Mouse (Mus musculus) embryonic facial prominence, embryonic 12.5 days (tissue): ENCODE data around the gene Ebf1. TPM values are rescaled to one million over a fixed set of nuclear protein-coding genes. Genes with fewer than 3 reads are reported as not detected.

Experiments
- ATAC-seq: fragments of 200-750 bp; cut with Nextera tagmentation; 2 replicates; pipeline ENCODE4 v1.8.0; 2017; ENCODE audit not compliant: insufficient number of reproducible peaks, insufficient read depth, low FRiP score, low TSS enrichment
- H3K27ac ChIP-seq: fragments of 300-500 bp; sonication (generic); 2 replicates; pipeline ENCODE4 v1.5.1; 2016; ENCODE audit warnings: mild to moderate bottlenecking
- H3K27me3 ChIP-seq: fragments of 300-500 bp; sonication (generic); 2 replicates; pipeline ENCODE4 v1.6.1; 2016; ENCODE audit warnings: mild to moderate bottlenecking, moderate library complexity
- H3K36me3 ChIP-seq: fragments of 300-500 bp; sonication (generic); 2 replicates; pipeline ENCODE4 v1.6.1; 2016; ENCODE audit warnings: mild to moderate bottlenecking
- H3K4me1 ChIP-seq: fragments of 300-500 bp; sonication (generic); 2 replicates; pipeline ENCODE4 v1.6.1; 2016
- H3K4me2 ChIP-seq: fragments of 300-500 bp; sonication (generic); replicated peaks from 2 replicates; pipeline ENCODE4 v1.6.1; 2016; ENCODE audit warnings: mild to moderate bottlenecking, moderate library complexity
- H3K4me3 ChIP-seq: fragments of 300-500 bp; sonication (generic); 2 replicates; pipeline ENCODE4 v1.5.1; 2016; ENCODE audit warnings: mild to moderate bottlenecking
- H3K9ac ChIP-seq: fragments of 300-500 bp; sonication (generic); 2 replicates; pipeline ENCODE4 v1.6.1; 2016; ENCODE audit warnings: mild to moderate bottlenecking, moderate library complexity
- H3K9me3 ChIP-seq: fragments of 300-500 bp; sonication (generic); 2 replicates; pipeline ENCODE4 v1.6.1; 2016; ENCODE audit warnings: mild to moderate bottlenecking, moderate library complexity
- WGBS: fragments of 180-500 bp; shearing (Covaris S2); methylation state at CpG from one replicate; pipeline ENCODE4 v1.1.7; 2016; 5-methylcytosine and 5-hydroxymethylcytosine counted together
- polyA plus RNA-seq: library from polyadenylated mRNA; unstranded; fragments of >200 nt; fragmentation: Nextera tagmentation; extraction: Ambion mirVana; gene quantifications from 2 replicates; pipeline ENCODE4 v1.2.1, GENCODE M21; 2016

The Ebf1 gene
- polyA plus RNA-seq, 1 experiment from 2014 or later: 66.2 TPM

DNA sequence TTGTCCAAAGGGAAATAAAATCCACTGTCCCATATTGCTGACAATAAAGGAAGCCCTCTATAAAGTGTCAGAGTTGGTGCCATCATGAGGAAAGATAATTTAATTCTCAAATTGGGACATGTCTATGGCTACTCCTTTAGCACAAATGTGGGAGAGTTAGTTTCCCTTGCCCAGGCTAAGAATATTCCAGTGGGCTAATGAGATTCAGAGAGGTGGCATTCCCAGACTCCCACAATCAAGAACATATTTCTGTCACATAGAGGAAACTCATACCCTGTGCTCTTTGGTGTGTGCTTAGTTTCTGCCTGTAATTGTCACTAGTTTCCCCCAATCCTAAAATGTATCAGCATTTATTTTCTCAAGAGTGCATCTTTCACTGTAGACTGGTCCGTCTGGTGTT, 336.2 kb downstream of the Ebf1 start:
- Histone ChIP-seq H3K9ac (no peak overlapping the region), H3K4me1 (no peaks in the 10 kb centered on the region), H3K9me3 (no peaks in the 10 kb centered on the region), H3K36me3 (no peaks in the 10 kb centered on the region), H3K4me2 (no peak overlapping the region), H3K4me3 (no peak overlapping the region), H3K27ac (no peak overlapping the region), H3K27me3 (no peaks in the 10 kb centered on the region)
- no peak for ATAC-seq
- WGBS: 71% methylated on average over 1 of the region's 1 CpGs

GRCm38 (mm10) chr11:44953863-44954262, 336.7 kb downstream of the Ebf1 start:
- no peak for ATAC-seq
- no peaks in the 10 kb centered on the region for H3K9me3 ChIP-seq
- H3K4me3 ChIP-seq: no peak overlapping the region
- H3K36me3 ChIP-seq: no peaks in the 10 kb centered on the region
- no peak overlapping the region for H3K9ac ChIP-seq
- no peaks in the 10 kb centered on the region for H3K27me3 ChIP-seq
- WGBS: 81% methylated on average over 11 of the region's 11 CpGs
- no peak overlapping the region for H3K4me2 ChIP-seq
- no peak overlapping the region for H3K27ac ChIP-seq
- no peaks in the 10 kb centered on the region for H3K4me1 ChIP-seq

- Histone ChIP-seq H3K4me1 (no peaks in the 10 kb centered on the region), H3K27me3 (no peaks in the 10 kb centered on the region), H3K4me2 (no peak overlapping the region), H3K9me3 (no peaks in the 10 kb centered on the region), H3K4me3 (no peak overlapping the region), H3K36me3 (no peaks in the 10 kb centered on the region), H3K27ac (no peak overlapping the region), H3K9ac (no peak overlapping the region)
- no peak for ATAC-seq
- WGBS: 86% methylated on average over 7 of the region's 7 CpGs
These were observed 337.2 kb downstream of the Ebf1 start for GRCm38 (mm10) chr11:44954362-44954761.

- no peaks in the 10 kb centered on the region for H3K27me3 ChIP-seq
- no peaks in the 10 kb centered on the region for H3K9me3 ChIP-seq
- H3K36me3 ChIP-seq: no peaks in the 10 kb centered on the region
- no peak overlapping the region for H3K4me2 ChIP-seq
- ATAC-seq: no peak
- no peak overlapping the region for H3K4me3 ChIP-seq
- H3K9ac ChIP-seq: no peak overlapping the region
- H3K4me1 ChIP-seq: no peaks in the 10 kb centered on the region
- WGBS: 81% methylated on average over 14 of the region's 14 CpGs
- H3K27ac ChIP-seq: no peak overlapping the region
These were observed 345.8 kb downstream of the Ebf1 start for GRCm38 (mm10) chr11:44962746-44963440.

GRCm38 (mm10) chr11:44969011-44969410, 351.9 kb downstream of the Ebf1 start:
- Histone ChIP-seq H3K36me3 (no peaks in the 10 kb centered on the region), H3K4me3 (no peak overlapping the region), H3K9me3 (no peaks in the 10 kb centered on the region), H3K27ac (no peak overlapping the region), H3K4me2 (no peak overlapping the region), H3K4me1 (no peaks in the 10 kb centered on the region), H3K27me3 (no peaks in the 10 kb centered on the region), H3K9ac (no peak overlapping the region)
- no peak for ATAC-seq
- WGBS: 51% methylated on average over 4 of the region's 4 CpGs

DNA sequence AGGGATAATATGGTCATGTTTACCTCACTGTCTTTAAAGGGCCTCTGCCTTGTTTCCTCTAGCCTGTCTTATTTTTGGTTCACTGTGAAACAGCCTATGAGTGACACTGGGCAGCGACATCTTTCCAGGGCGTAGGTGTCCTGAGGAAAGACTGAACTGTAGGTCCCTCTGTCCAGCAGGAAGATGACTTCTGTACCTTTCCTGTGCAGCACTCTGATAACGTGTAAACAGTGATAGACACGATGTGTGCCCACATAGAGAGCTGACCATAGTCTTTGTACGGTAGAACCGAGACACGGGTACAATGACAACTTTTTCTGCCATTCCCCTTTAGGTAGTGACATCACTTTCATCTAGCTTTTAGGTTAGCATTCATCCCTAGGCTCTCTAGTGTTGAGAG, 357.2 kb downstream of the Ebf1 start:
- no peaks in the 10 kb centered on the region for H3K36me3 ChIP-seq
- no peak overlapping the region for H3K4me3 ChIP-seq
- peaks cover 17% of the 10 kb centered on the region for H3K4me1 ChIP-seq
- 89% methylated on average over 7 of the region's 7 CpGs for WGBS
- H3K4me2 ChIP-seq: no peak overlapping the region
- no peak overlapping the region for H3K27ac ChIP-seq
- no peaks in the 10 kb centered on the region for H3K27me3 ChIP-seq
- no peak for ATAC-seq
- no peaks in the 10 kb centered on the region for H3K9me3 ChIP-seq
- H3K9ac ChIP-seq: no peak overlapping the region

GRCm38 (mm10) chr11:44975151-44975550, 358.0 kb downstream of the Ebf1 start:
- no peak overlapping the region for H3K9ac ChIP-seq
- no peaks in the 10 kb centered on the region for H3K9me3 ChIP-seq
- peak overlapping the region; percentile 51; the same call in 1 of the 2 replicates for H3K27ac ChIP-seq

GRCm38 (mm10) chr11:44976254-44976802, 359.2 kb downstream of the Ebf1 start:
- Histone ChIP-seq H3K27me3 (no peaks in the 10 kb centered on the region), H3K4me2 (no peak overlapping the region), H3K9ac (no peak overlapping the region), H3K36me3 (no peaks in the 10 kb centered on the region), H3K9me3 (no peaks in the 10 kb centered on the region), H3K4me3 (no peak overlapping the region), H3K27ac (no peak overlapping the region; the same call in 1 of the 2 replicates), H3K4me1 (peaks cover 17% of the 10 kb centered on the region)
- no peak for ATAC-seq
- 69% methylated on average over 5 of the region's 5 CpGs for WGBS

More at GRCm38 (mm10) chr11:44975151-44975550, 358.0 kb downstream of the Ebf1 start:
- Histone ChIP-seq H3K4me2 (no peak overlapping the region), H3K4me3 (no peak overlapping the region), H3K27me3 (no peaks in the 10 kb centered on the region), H3K4me1 (peaks cover 17% of the 10 kb centered on the region), H3K36me3 (no peaks in the 10 kb centered on the region)
- WGBS: 33% methylated on average over 2 of the region's 2 CpGs
- no peak for ATAC-seq

- no peak for ATAC-seq
- no peak overlapping the region for H3K27ac ChIP-seq
- no peak overlapping the region for H3K9ac ChIP-seq
- no peak overlapping the region for H3K4me2 ChIP-seq
- H3K36me3 ChIP-seq: no peaks in the 10 kb centered on the region
- H3K27me3 ChIP-seq: no peaks in the 10 kb centered on the region
- H3K4me3 ChIP-seq: no peak overlapping the region
- 88% methylated on average over 4 of the region's 4 CpGs for WGBS
- peaks cover 17% of the 10 kb centered on the region for H3K4me1 ChIP-seq
- H3K9me3 ChIP-seq: no peaks in the 10 kb centered on the region
These were observed 360.8 kb downstream of the Ebf1 start for GRCm38 (mm10) chr11:44977921-44978397.

DNA sequence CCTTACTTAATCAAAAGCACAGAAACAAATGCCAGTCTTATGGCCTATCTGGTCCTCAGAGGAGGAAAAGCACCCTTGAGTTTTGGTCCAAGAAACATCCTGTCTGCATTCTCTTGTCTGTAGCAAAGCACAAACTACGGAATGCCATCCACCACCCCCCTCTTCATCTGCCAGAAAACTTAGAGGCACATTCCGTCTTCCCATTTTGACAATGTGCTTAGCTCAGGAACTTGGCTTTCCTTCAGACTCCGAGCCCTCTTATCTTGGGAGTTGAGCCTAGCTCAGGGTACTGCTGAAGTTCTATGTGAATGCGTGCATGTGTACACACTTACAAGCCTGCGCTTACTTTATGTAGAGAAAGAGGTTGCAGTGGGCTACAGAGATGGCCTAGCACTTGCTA, 362.3 kb downstream of the Ebf1 start:
- Histone ChIP-seq H3K4me3 (no peak overlapping the region), H3K27ac (no peak overlapping the region)

DNA sequence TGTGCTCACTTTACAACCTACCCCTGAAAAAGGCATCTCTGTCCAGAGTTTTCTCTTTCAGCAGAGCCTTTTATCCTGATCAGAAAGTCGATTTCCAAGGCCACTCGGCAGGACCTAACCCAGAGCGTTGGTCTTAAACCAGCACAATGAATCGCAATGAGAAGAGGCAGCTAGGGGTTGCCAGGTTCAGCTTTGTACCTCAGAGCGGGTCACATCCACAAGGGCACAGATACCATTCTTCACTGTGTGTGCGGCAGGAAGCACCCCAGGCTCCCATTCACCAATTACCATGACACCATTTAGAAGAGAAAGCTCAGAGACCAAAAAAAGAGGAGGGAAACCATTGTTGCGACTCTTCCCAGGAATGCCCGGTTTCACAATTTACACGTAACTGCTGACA, 365.1 kb downstream of the Ebf1 start:
- H3K4me1 ChIP-seq: no peaks in the 10 kb centered on the region
- H3K9me3 ChIP-seq: no peaks in the 10 kb centered on the region
- no peak overlapping the region for H3K4me2 ChIP-seq
- no peaks in the 10 kb centered on the region for H3K36me3 ChIP-seq
- WGBS: 49% methylated on average over 9 of the region's 9 CpGs
- no peak overlapping the region for H3K4me3 ChIP-seq
- H3K9ac ChIP-seq: no peak overlapping the region
- no peak for ATAC-seq
- no peaks in the 10 kb centered on the region for H3K27me3 ChIP-seq
- H3K27ac ChIP-seq: no peak overlapping the region

More for the DNA sequence above, 362.3 kb downstream of the Ebf1 start:
- 85% methylated on average over 5 of the region's 5 CpGs for WGBS
- no peak for ATAC-seq
- H3K9ac ChIP-seq: no peak overlapping the region
- no peaks in the 10 kb centered on the region for H3K27me3 ChIP-seq
- no peak overlapping the region for H3K4me2 ChIP-seq
- H3K9me3 ChIP-seq: no peaks in the 10 kb centered on the region
- no peaks in the 10 kb centered on the region for H3K36me3 ChIP-seq
- H3K4me1 ChIP-seq: peaks cover 17% of the 10 kb centered on the region

DNA sequence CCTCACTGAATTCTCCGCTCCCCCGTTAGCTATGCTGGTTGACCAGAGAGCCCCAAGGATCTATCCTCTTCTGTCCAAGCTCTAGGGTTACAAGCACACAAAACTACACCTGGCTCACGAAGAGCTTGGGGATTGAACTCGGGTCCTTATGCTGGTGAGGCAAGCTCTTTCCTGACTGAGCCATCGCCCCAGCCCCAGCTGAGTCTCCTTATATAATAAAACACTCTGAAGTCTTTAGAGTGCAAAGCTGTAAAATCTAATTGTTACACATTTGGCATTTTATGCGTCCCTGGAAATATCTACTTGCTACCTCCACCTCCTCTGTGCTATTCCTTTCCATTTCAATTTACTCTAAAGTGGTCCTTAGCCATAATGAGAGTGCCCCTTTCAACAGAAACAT, 366.8 kb downstream of the Ebf1 start:
- no peak for ATAC-seq
- 79% methylated on average over 6 of the region's 6 CpGs for WGBS
- no peaks in the 10 kb centered on the region for H3K27me3 ChIP-seq

More for the DNA sequence above, 366.8 kb downstream of the Ebf1 start:
- H3K4me1 ChIP-seq: no peaks in the 10 kb centered on the region
- H3K27ac ChIP-seq: no peak overlapping the region
- H3K9me3 ChIP-seq: no peaks in the 10 kb centered on the region
- no peak overlapping the region for H3K4me2 ChIP-seq
- H3K36me3 ChIP-seq: no peaks in the 10 kb centered on the region
- H3K9ac ChIP-seq: no peak overlapping the region
- no peak overlapping the region for H3K4me3 ChIP-seq
